9 mouse cellular contexts compared by ENCODE assay signal in genomic region chr10:22819239-22819870, GRCm38 (mm10). TPM values are rescaled to one million over a fixed set of nuclear protein-coding genes. Genes with fewer than 3 reads are reported as not detected.
DNase-seq lines count a peak whose midpoint lies in the region; ATAC-seq and TF ChIP-seq lines count a peak whose summit lies in the region.
"Had no signal": no experiment of that assay in that cellular context is flagged by ENCODE, and none has a peak within 500 bp of the region (broad histone marks: within the 10 kb centered on the region; RNA-seq: fewer than 3 reads in every experiment).

No protein-coding gene starts in this region.

- peaks cover 14% of the 10 kb centered on the region for H3K27me3 ChIP-seq in spleen, adult 2 months (ENCODE audit: control insufficient read depth, insufficient read depth, low read length)
- H3K27me3 ChIP-seq in heart, embryonic 16.5 days (ENCODE audit: control insufficient read depth, insufficient read depth, low read length): peaks cover 69% of the 10 kb centered on the region
- H3K27me3 ChIP-seq in lung, postnatal 0 days (replicated peaks; ENCODE audit: insufficient read depth, low read length): peaks cover 17% of the 10 kb centered on the region

- 6% methylated on average over 42 of the region's 42 CpGs for WGBS in spleen, adult 2 months
- WGBS in heart, embryonic 16.5 days: 1% methylated on average over 42 of the region's 42 CpGs
- WGBS in lung, postnatal 0 days: 6% methylated on average over 40 of the region's 42 CpGs

- no peak for TF ChIP-seq POLR2A in spleen, adult 2 months (IDR thresholded peaks at IDR 0.05; ENCODE audit: low read depth, low read length)

- TF ChIP-seq EP300 in lung, postnatal 0 days (IDR thresholded peaks at IDR 0.05): no peak

- no peaks in the 10 kb centered on the region for H3K9me3 ChIP-seq in heart, embryonic 16.5 days (replicated peaks; ENCODE audit: control insufficient read depth, low read length)
- H3K9me3 ChIP-seq in lung, postnatal 0 days (ENCODE audit: low read length): no peaks in the 10 kb centered on the region

- peak overlapping the region; percentile 53 for H3K4me2 ChIP-seq in heart, embryonic 16.5 days (ENCODE audit: low read depth, low read length)
- peak overlapping the region; percentile 40 for H3K4me2 ChIP-seq in lung, postnatal 0 days (replicated peaks; ENCODE audit: low read depth, low read length)

- H3K36me3 ChIP-seq in spleen, adult 2 months (ENCODE audit: control insufficient read depth, insufficient read depth, low read length): no peaks in the 10 kb centered on the region
- no peaks in the 10 kb centered on the region for H3K36me3 ChIP-seq in heart, embryonic 16.5 days (ENCODE audit: control insufficient read depth, insufficient read depth)
- no peaks in the 10 kb centered on the region for H3K36me3 ChIP-seq in lung, postnatal 0 days (ENCODE audit: insufficient read depth, low read length)

- no peak for DNase-seq in spleen, adult 2 months (ENCODE audit: low read depth in 1 of 2, low spot score in 2 of 2)
- DNase-seq in spleen, postnatal 10 days (ENCODE audit: low spot score in 2 of 2): no peak
- peak; percentile 11 for DNase-seq in lung, postnatal 0 days (ENCODE audit: low spot score)
- DNase-seq in yolk sac, embryonic 10.5 days (ENCODE audit: low spot score): peak; percentile 18
- no peak for DNase-seq in frontal cortex, postnatal 10 days (ENCODE audit: low spot score in 2 of 2)
- no peak for DNase-seq in spleen, postnatal 14 days (ENCODE audit: low spot score in 2 of 2)
- no peak for DNase-seq in spleen, adult 18-20 months
- DNase-seq: thymus, postnatal 4 days had no signal

- no peak for TF ChIP-seq CTCF in spleen, adult 2 months (IDR thresholded peaks at IDR 0.05; ENCODE audit: extremely low read depth, insufficient read depth, insufficient read length, insufficient replicate concordance)
- TF ChIP-seq CTCF in lung, postnatal 0 days (IDR thresholded peaks at IDR 0.05): no peak

- H3K9ac ChIP-seq in heart, embryonic 16.5 days (ENCODE audit: low read length): peak overlapping the region; percentile 73
- H3K9ac ChIP-seq in lung, postnatal 0 days (replicated peaks; ENCODE audit: low read depth): peak overlapping the region; percentile 78

- H3K4me3 ChIP-seq in spleen, adult 2 months (ENCODE audit: extremely low read depth, insufficient read depth, insufficient read length): peak overlapping the region; percentile 38
- peak overlapping the region; percentile 55 for H3K4me3 ChIP-seq in heart, embryonic 16.5 days (ENCODE audit: low read length)
- peak overlapping the region; percentile 56 for H3K4me3 ChIP-seq in lung, postnatal 0 days (ENCODE audit: low read depth, low read length)

- no peak for ATAC-seq in heart, embryonic 16.5 days (replicated peaks; ENCODE audit: extremely low read depth, insufficient read depth, low FRiP score)
- 0 out of 2 replicates have a peak, but pooled peaks have one; percentile 1 for ATAC-seq in lung, postnatal 0 days

- H3K27ac ChIP-seq in spleen, adult 2 months (ENCODE audit: insufficient read depth, low read length): peak overlapping the region; percentile 56
- H3K27ac ChIP-seq in heart, embryonic 16.5 days (ENCODE audit: low read length): peak overlapping the region; percentile 79
- peak overlapping the region; percentile 93 for H3K27ac ChIP-seq in lung, postnatal 0 days (ENCODE audit: low read length)

- H3K4me1 ChIP-seq in spleen, adult 2 months (ENCODE audit: control insufficient read depth, insufficient read depth, insufficient read length): no peaks in the 10 kb centered on the region
- H3K4me1 ChIP-seq in heart, embryonic 16.5 days (ENCODE audit: control insufficient read depth, insufficient read depth, low read length): peaks cover 3% of the 10 kb centered on the region; the same call in 1 of the 2 replicates
- H3K4me1 ChIP-seq in lung, postnatal 0 days (ENCODE audit: insufficient read depth, low read depth, low read length): peaks cover 4% of the 10 kb centered on the region; the same call in 1 of the 2 replicates

RNA-seq across cellular contexts. Expression of gene Tcf21, which starts 0.6 kb away (rescaled TPM):
- polyA plus RNA-seq in spleen, adult 2 months (2012; rRNA removed): 95.4 and 113 TPM in 2 replicates
- polyA plus RNA-seq in heart, embryonic 16.5 days (2015; fragmentation: Nextera tagmentation; extraction: Ambion mirVana): 51.4 and 67.7 TPM in 2 replicates
- 697 and 750 TPM in 2 replicates for polyA plus RNA-seq in lung, postnatal 0 days (2015; fragmentation: Nextera tagmentation; extraction: Ambion mirVana)

Comparison
In these comparisons a context has a peak if more than half of its experiments do, and no peak if none do; other contexts are left out.
1. DNase-seq: peak in lung, postnatal 0 days (single experiment) and yolk sac, embryonic 10.5 days (single experiment); none in spleen, adult 2 months (0 of 2), spleen, postnatal 10 days (0 of 2), frontal cortex, postnatal 10 days (0 of 2), spleen, postnatal 14 days (0 of 2) and spleen, adult 18-20 months (0 of 2).
2. Peak in every context shown above with its lines, with median percentiles within 50 percentile points of each other: H3K27ac ChIP-seq and H3K4me3 ChIP-seq.